Mouse (Mus musculus): ENCODE data around the gene Krtap10-10. TPM values are rescaled to one million over a fixed set of nuclear protein-coding genes. Genes with fewer than 3 reads are reported as not detected.
"Not testable (repeated sequence)": the region's sequence is repeated elsewhere in the genome, so short reads cannot be mapped to it uniquely, and the experiment has no call there.

Gene Krtap10-10
- not detected in 2 replicates for polyA plus RNA-seq (2014; fragmentation: Nextera tagmentation; extraction: Ambion mirVana)

GRCm38 (mm10) chr10:77835647-77836046 lies at the start of gene Krtap10-10:
Gene Krtap10-10, plus strand, starts transcription at chr10:77835947.
- no peaks in the 10 kb centered on the region; the same call in 1 of the 2 replicates for H3K36me3 ChIP-seq (ENCODE audit: control insufficient read depth, insufficient read depth, low read length)
- no peak for ATAC-seq (ENCODE audit: insufficient number of reproducible peaks, low FRiP score, low TSS enrichment, low read depth)
- WGBS, result 74% methylated on average over 9 of the region's 9 CpGs
- H3K9ac ChIP-seq (ENCODE audit: low read length), result no peak within 1 kb of the TSS
- no peak for DNase-seq (ENCODE audit: low spot score)
- no peaks in the 10 kb centered on the region for H3K4me1 ChIP-seq (ENCODE audit: control insufficient read depth, insufficient read depth, low read length)
- no peak within 1 kb of the TSS for H3K4me2 ChIP-seq (ENCODE audit: low read depth, severe bottlenecking)
- no peaks in the 10 kb centered on the region for H3K9me3 ChIP-seq (ENCODE audit: control insufficient read depth, low read length)
- no peaks in the 10 kb centered on the region for H3K27me3 ChIP-seq (ENCODE audit: control insufficient read depth, insufficient read depth, low read length)
- no peak within 1 kb of the TSS for H3K4me3 ChIP-seq (ENCODE audit: low read depth, low read length)
- H3K27ac ChIP-seq (replicated peaks; ENCODE audit: low read depth, low read length), result no peak within 1 kb of the TSS

- not testable (repeated sequence) for H3K27ac ChIP-seq (replicated peaks; ENCODE audit: low read depth, low read length); DNase-seq (ENCODE audit: low spot score); ATAC-seq (ENCODE audit: insufficient number of reproducible peaks, low FRiP score, low TSS enrichment, low read depth); H3K4me3 ChIP-seq (ENCODE audit: low read depth, low read length); H3K27me3 ChIP-seq (ENCODE audit: control insufficient read depth, insufficient read depth, low read length); H3K36me3 ChIP-seq (ENCODE audit: control insufficient read depth, insufficient read depth, low read length); H3K9ac ChIP-seq (ENCODE audit: low read length); H3K4me2 ChIP-seq (ENCODE audit: low read depth, severe bottlenecking); H3K4me1 ChIP-seq (ENCODE audit: control insufficient read depth, insufficient read depth, low read length); H3K9me3 ChIP-seq (ENCODE audit: control insufficient read depth, low read length)
- no CpG with 5 or more reads among the region's 1 CpGs for WGBS
Measured at GRCm38 (mm10) chr10:77787876-77788275, 47.9 kb upstream of the Krtap10-10 start, which contains the start of gene Gm7137. Gene Gm7137, minus strand, starts transcription at chr10:77788200.

- Histone ChIP-seq H3K4me3 (ENCODE audit: low read depth, low read length) (no peak overlapping the region), H3K9me3 (ENCODE audit: control insufficient read depth, low read length) (no peaks in the 10 kb centered on the region), H3K4me2 (ENCODE audit: low read depth, severe bottlenecking) (no peak overlapping the region), H3K9ac (ENCODE audit: low read length) (no peak overlapping the region), H3K36me3 (ENCODE audit: control insufficient read depth, insufficient read depth, low read length) (no peaks in the 10 kb centered on the region), H3K27me3 (ENCODE audit: control insufficient read depth, insufficient read depth, low read length) (no peaks in the 10 kb centered on the region), H3K4me1 (ENCODE audit: control insufficient read depth, insufficient read depth, low read length) (no peaks in the 10 kb centered on the region), H3K27ac (replicated peaks; ENCODE audit: low read depth, low read length) (no peak overlapping the region)
- DNase-seq (ENCODE audit: low spot score) (no peak), ATAC-seq (ENCODE audit: insufficient number of reproducible peaks, low FRiP score, low TSS enrichment, low read depth) (no peak)
- 69% methylated on average over 2 of the region's 2 CpGs for WGBS
Measured at GRCm38 (mm10) chr10:77788621-77789020, 47.1 kb upstream of the Krtap10-10 start.

- Histone ChIP-seq H3K4me1 (ENCODE audit: control insufficient read depth, insufficient read depth, low read length) (no peaks in the 10 kb centered on the region), H3K27me3 (ENCODE audit: control insufficient read depth, insufficient read depth, low read length) (no peaks in the 10 kb centered on the region), H3K9me3 (ENCODE audit: control insufficient read depth, low read length) (no peaks in the 10 kb centered on the region), H3K36me3 (ENCODE audit: control insufficient read depth, insufficient read depth, low read length) (no peaks in the 10 kb centered on the region), H3K9ac (ENCODE audit: low read length) (no peak within 1 kb of the TSS), H3K4me3 (ENCODE audit: low read depth, low read length) (no peak within 1 kb of the TSS), H3K4me2 (ENCODE audit: low read depth, severe bottlenecking) (no peak within 1 kb of the TSS), H3K27ac (replicated peaks; ENCODE audit: low read depth, low read length) (no peak within 1 kb of the TSS)
- DNase-seq (ENCODE audit: low spot score) (no peak), ATAC-seq (ENCODE audit: insufficient number of reproducible peaks, low FRiP score, low TSS enrichment, low read depth) (no peak)
- WGBS, result 60% methylated on average over 2 of the region's 2 CpGs
Measured at GRCm38 (mm10) chr10:77794976-77795375, 40.8 kb upstream of the Krtap10-10 start, which contains the start of gene Gm9639. Gene Gm9639, minus strand, starts transcription at chr10:77795076.

- DNase-seq (ENCODE audit: low spot score) (no peak), ATAC-seq (ENCODE audit: insufficient number of reproducible peaks, low FRiP score, low TSS enrichment, low read depth) (no peak)
- H3K4me2 ChIP-seq (ENCODE audit: low read depth, severe bottlenecking), result no peak overlapping the region
- H3K4me1 ChIP-seq (ENCODE audit: control insufficient read depth, insufficient read depth, low read length), result no peaks in the 10 kb centered on the region
- H3K4me3 ChIP-seq (ENCODE audit: low read depth, low read length), result no peak overlapping the region
- no peak overlapping the region for H3K27ac ChIP-seq (replicated peaks; ENCODE audit: low read depth, low read length)
- H3K9ac ChIP-seq (ENCODE audit: low read length), result no peak overlapping the region
- no peaks in the 10 kb centered on the region for H3K27me3 ChIP-seq (ENCODE audit: control insufficient read depth, insufficient read depth, low read length)
- 13% methylated on average over 3 of the region's 3 CpGs for WGBS
- H3K9me3 ChIP-seq (ENCODE audit: control insufficient read depth, low read length), result no peaks in the 10 kb centered on the region
- H3K36me3 ChIP-seq (ENCODE audit: control insufficient read depth, insufficient read depth, low read length), result no peaks in the 10 kb centered on the region
Measured at GRCm38 (mm10) chr10:77797677-77798076, 38.1 kb upstream of the Krtap10-10 start.

- not testable (repeated sequence) for H3K9ac ChIP-seq (ENCODE audit: low read length); H3K27ac ChIP-seq (replicated peaks; ENCODE audit: low read depth, low read length); H3K36me3 ChIP-seq (ENCODE audit: control insufficient read depth, insufficient read depth, low read length); H3K4me1 ChIP-seq (ENCODE audit: control insufficient read depth, insufficient read depth, low read length); H3K4me3 ChIP-seq (ENCODE audit: low read depth, low read length); H3K9me3 ChIP-seq (ENCODE audit: control insufficient read depth, low read length); H3K4me2 ChIP-seq (ENCODE audit: low read depth, severe bottlenecking); ATAC-seq (ENCODE audit: insufficient number of reproducible peaks, low FRiP score, low TSS enrichment, low read depth); H3K27me3 ChIP-seq (ENCODE audit: control insufficient read depth, insufficient read depth, low read length); DNase-seq (ENCODE audit: low spot score)
- WGBS, result 24% methylated on average over 3 of the region's 3 CpGs
Measured at GRCm38 (mm10) chr10:77798164-77798920, 37.4 kb upstream of the Krtap10-10 start.

- ATAC-seq (ENCODE audit: insufficient number of reproducible peaks, low FRiP score, low TSS enrichment, low read depth) (no peak; the same call in 1 of the 2 replicates), DNase-seq (ENCODE audit: low spot score) (no peak)
- Histone ChIP-seq H3K9me3 (ENCODE audit: control insufficient read depth, low read length) (no peaks in the 10 kb centered on the region), H3K4me1 (ENCODE audit: control insufficient read depth, insufficient read depth, low read length) (no peaks in the 10 kb centered on the region), H3K4me2 (ENCODE audit: low read depth, severe bottlenecking) (no peak within 1 kb of the TSS), H3K27me3 (ENCODE audit: control insufficient read depth, insufficient read depth, low read length) (no peaks in the 10 kb centered on the region), H3K36me3 (ENCODE audit: control insufficient read depth, insufficient read depth, low read length) (no peaks in the 10 kb centered on the region), H3K27ac (replicated peaks; ENCODE audit: low read depth, low read length) (no peak within 1 kb of the TSS), H3K4me3 (ENCODE audit: low read depth, low read length) (no peak within 1 kb of the TSS), H3K9ac (ENCODE audit: low read length) (no peak within 1 kb of the TSS)
- 55% methylated on average over 8 of the region's 8 CpGs for WGBS
Measured at GRCm38 (mm10) chr10:77798921-77799508, 36.7 kb upstream of the Krtap10-10 start, which contains the start of gene Gm19668. Gene Gm19668, minus strand, starts transcription at chr10:77799133.

GRCm38 (mm10) chr10:77804095-77804494 lies 31.7 kb upstream of the Krtap10-10 start:
- H3K9ac ChIP-seq (ENCODE audit: low read length), result no peak overlapping the region
- WGBS, result 82% methylated on average over 3 of the region's 3 CpGs
- no peak overlapping the region for H3K27ac ChIP-seq (replicated peaks; ENCODE audit: low read depth, low read length)
- no peaks in the 10 kb centered on the region for H3K9me3 ChIP-seq (ENCODE audit: control insufficient read depth, low read length)
- no peaks in the 10 kb centered on the region for H3K36me3 ChIP-seq (ENCODE audit: control insufficient read depth, insufficient read depth, low read length)
- H3K27me3 ChIP-seq (ENCODE audit: control insufficient read depth, insufficient read depth, low read length), result no peaks in the 10 kb centered on the region
- H3K4me2 ChIP-seq (ENCODE audit: low read depth, severe bottlenecking), result no peak overlapping the region
- ATAC-seq (ENCODE audit: insufficient number of reproducible peaks, low FRiP score, low TSS enrichment, low read depth), result no peak
- no peaks in the 10 kb centered on the region for H3K4me1 ChIP-seq (ENCODE audit: control insufficient read depth, insufficient read depth, low read length)
- no peak overlapping the region for H3K4me3 ChIP-seq (ENCODE audit: low read depth, low read length)
- DNase-seq (ENCODE audit: low spot score), result no peak

Data from limb, embryonic 11.5 days (tissue).